Mouse (Mus musculus): ENCODE data around the gene Rrad. TPM values are rescaled to one million over a fixed set of nuclear protein-coding genes. Genes with fewer than 3 reads are reported as not detected.

The Rrad gene
- polyA plus RNA-seq, 1 experiment from 2014 or later: 417 TPM

- 74% methylated on average over 7 of the region's 7 CpGs for WGBS
- H3K9me3 ChIP-seq (ENCODE audit: control insufficient read depth, low read length): no peaks in the 10 kb centered on the region
These were observed 9.1 kb upstream of the Rrad start for GRCm38 (mm10) chr8:104640241-104640640.

GRCm38 (mm10) chr8:104638010-104638409 lies 6.9 kb upstream of the Rrad start:
- no peak for ATAC-seq (ENCODE audit: insufficient number of reproducible peaks, insufficient read depth, low FRiP score, low read depth)
- no peak overlapping the region for H3K9ac ChIP-seq (ENCODE audit: low read length)
- H3K4me1 ChIP-seq (ENCODE audit: control insufficient read depth in 2 of 2, insufficient read depth in 2 of 2, low read length in 2 of 2): peaks cover 16 to 17% of the 10 kb centered on the region in 2 experiments
- no peak overlapping the region for H3K4me2 ChIP-seq (ENCODE audit: low read length)
- no peaks in the 10 kb centered on the region for H3K9me3 ChIP-seq (ENCODE audit: control insufficient read depth, low read length)
- H3K27me3 ChIP-seq (ENCODE audit: control insufficient read depth, insufficient read depth, low read length): no peaks in the 10 kb centered on the region
- H3K27ac ChIP-seq (replicated peaks in 1 of 2; ENCODE audit: control insufficient read depth in 1 of 2, insufficient read depth in 1 of 2, low read depth in 2 of 2, low read length in 2 of 2): no peak overlapping the region
- H3K4me3 ChIP-seq (ENCODE audit: control insufficient read depth in 1 of 2, insufficient read depth in 1 of 2, low read depth in 1 of 2, low read length in 2 of 2): no peak overlapping the region
- WGBS: 93% methylated on average over 6 of the region's 6 CpGs
- H3K36me3 ChIP-seq (ENCODE audit: control insufficient read depth, insufficient read depth, low read length): peaks cover 56% of the 10 kb centered on the region

More at GRCm38 (mm10) chr8:104640241-104640640, 9.1 kb upstream of the Rrad start:
- Histone ChIP-seq H3K27ac (replicated peaks in 1 of 2; ENCODE audit: control insufficient read depth in 1 of 2, insufficient read depth in 1 of 2, low read depth in 2 of 2, low read length in 2 of 2) (peak overlapping the region in 1 of 2 experiments; percentile 74; a peak in 1 of 4 replicates), H3K4me3 (ENCODE audit: control insufficient read depth in 1 of 2, insufficient read depth in 1 of 2, low read depth in 1 of 2, low read length in 2 of 2) (peak overlapping the region; percentile 87 to 94), H3K27me3 (ENCODE audit: control insufficient read depth, insufficient read depth, low read length) (no peaks in the 10 kb centered on the region), H3K4me2 (ENCODE audit: low read length) (peak overlapping the region; percentile 86), H3K4me1 (ENCODE audit: control insufficient read depth in 2 of 2, insufficient read depth in 2 of 2, low read length in 2 of 2) (peaks cover 8 to 11% of the 10 kb centered on the region in 2 experiments), H3K36me3 (ENCODE audit: control insufficient read depth, insufficient read depth, low read length) (peaks cover 46% of the 10 kb centered on the region), H3K9ac (ENCODE audit: low read length) (peak overlapping the region; percentile 89)
- ATAC-seq (ENCODE audit: insufficient number of reproducible peaks, insufficient read depth, low FRiP score, low read depth): no peak

- Histone ChIP-seq H3K27me3 (ENCODE audit: control insufficient read depth, insufficient read depth, low read length) (no peaks in the 10 kb centered on the region), H3K9me3 (ENCODE audit: control insufficient read depth, low read length) (no peaks in the 10 kb centered on the region), H3K9ac (ENCODE audit: low read length) (no peak overlapping the region), H3K4me2 (ENCODE audit: low read length) (no peak overlapping the region), H3K36me3 (ENCODE audit: control insufficient read depth, insufficient read depth, low read length) (peaks cover 53% of the 10 kb centered on the region), H3K4me1 (ENCODE audit: control insufficient read depth in 2 of 2, insufficient read depth in 2 of 2, low read length in 2 of 2) (peaks cover 17 to 19% of the 10 kb centered on the region in 2 experiments; a peak in 3 of 4 replicates), H3K4me3 (ENCODE audit: control insufficient read depth in 1 of 2, insufficient read depth in 1 of 2, low read depth in 1 of 2, low read length in 2 of 2) (no peak overlapping the region), H3K27ac (replicated peaks in 1 of 2; ENCODE audit: control insufficient read depth in 1 of 2, insufficient read depth in 1 of 2, low read depth in 2 of 2, low read length in 2 of 2) (no peak overlapping the region)
- ATAC-seq (ENCODE audit: insufficient number of reproducible peaks, insufficient read depth, low FRiP score, low read depth): no peak
- 81% methylated on average over 3 of the region's 3 CpGs for WGBS
These were observed 4.0 kb upstream of the Rrad start for GRCm38 (mm10) chr8:104635004-104635710.

DNA sequence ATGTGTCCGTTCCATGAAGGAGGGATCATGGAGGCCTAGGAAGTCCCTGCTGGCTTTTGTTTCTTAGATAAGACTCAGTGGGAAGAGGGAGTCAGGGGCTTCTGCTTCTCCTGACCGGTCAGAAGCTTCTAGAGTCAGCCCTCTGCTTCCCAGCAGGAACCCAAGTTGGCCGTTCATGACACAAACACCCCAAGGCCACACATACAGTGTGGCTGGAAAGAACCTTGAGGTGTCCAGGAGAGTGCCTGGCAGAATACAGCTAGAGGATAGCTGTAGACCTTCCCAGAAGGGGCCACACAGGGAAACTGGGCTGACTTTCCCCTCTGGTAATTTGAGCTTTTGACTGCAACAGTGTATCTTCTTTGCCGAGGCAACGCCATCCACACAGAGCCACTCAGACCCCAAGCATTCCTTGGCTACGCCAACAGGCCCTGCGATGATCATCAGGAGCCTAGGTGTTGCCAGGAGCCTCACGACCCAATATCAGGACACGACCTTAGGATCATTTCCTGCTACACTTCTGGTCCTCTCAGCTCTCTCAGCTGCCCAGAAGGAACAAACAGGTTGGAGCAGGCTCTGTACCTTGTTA lies 2.1 kb upstream of the Rrad start:
- no peaks in the 10 kb centered on the region for H3K9me3 ChIP-seq (ENCODE audit: control insufficient read depth, low read length)
- 37% methylated on average over 9 of the region's 9 CpGs for WGBS
- 0 out of 2 replicates have a peak overlapping the region, but pooled peaks have one; percentile 18 for H3K4me2 ChIP-seq (ENCODE audit: low read length)
- H3K4me1 ChIP-seq (ENCODE audit: control insufficient read depth in 2 of 2, insufficient read depth in 2 of 2, low read length in 2 of 2): peaks cover 23 to 25% of the 10 kb centered on the region in 2 experiments
- H3K9ac ChIP-seq (ENCODE audit: low read length): peak overlapping the region; percentile 48
- H3K27me3 ChIP-seq (ENCODE audit: control insufficient read depth, insufficient read depth, low read length): no peaks in the 10 kb centered on the region
- no peak overlapping the region for H3K4me3 ChIP-seq (ENCODE audit: control insufficient read depth in 1 of 2, insufficient read depth in 1 of 2, low read depth in 1 of 2, low read length in 2 of 2)
- no peak for ATAC-seq (ENCODE audit: insufficient number of reproducible peaks, insufficient read depth, low FRiP score, low read depth)
- peak overlapping the region; percentile 52 to 73 for H3K27ac ChIP-seq (replicated peaks in 1 of 2; ENCODE audit: control insufficient read depth in 1 of 2, insufficient read depth in 1 of 2, low read depth in 2 of 2, low read length in 2 of 2)
- H3K36me3 ChIP-seq (ENCODE audit: control insufficient read depth, insufficient read depth, low read length): peaks cover 51% of the 10 kb centered on the region

DNA sequence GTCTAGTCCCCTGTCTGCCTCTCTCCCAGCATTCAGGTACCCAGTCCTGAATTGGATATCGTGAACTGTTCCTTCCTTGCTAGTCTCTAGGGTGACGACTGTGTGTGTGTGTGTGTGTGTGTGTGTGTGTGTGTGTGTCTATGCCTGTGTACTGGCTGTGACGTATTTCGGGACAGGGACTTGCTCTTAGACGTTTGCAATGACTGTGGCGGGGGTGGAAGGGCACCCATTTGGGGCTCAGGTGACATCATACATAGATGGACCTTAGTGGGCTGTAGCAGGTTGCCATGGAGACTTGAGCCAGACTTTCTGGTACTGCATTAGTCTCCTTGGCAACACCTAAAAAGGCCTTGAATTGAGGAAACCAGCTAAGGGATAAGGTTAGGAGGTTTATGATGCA lies 1.4 kb upstream of the Rrad start:
- H3K4me1 ChIP-seq (ENCODE audit: control insufficient read depth in 2 of 2, insufficient read depth in 2 of 2, low read length in 2 of 2): peaks cover 29 to 31% of the 10 kb centered on the region in 2 experiments
- H3K9ac ChIP-seq (ENCODE audit: low read length): peak overlapping the region; percentile 95
- H3K27ac ChIP-seq (replicated peaks in 1 of 2; ENCODE audit: control insufficient read depth in 1 of 2, insufficient read depth in 1 of 2, low read depth in 2 of 2, low read length in 2 of 2): peak overlapping the region; percentile 93 to 95
- WGBS: 49% methylated on average over 6 of the region's 6 CpGs
- no peaks in the 10 kb centered on the region for H3K27me3 ChIP-seq (ENCODE audit: control insufficient read depth, insufficient read depth, low read length)
- H3K9me3 ChIP-seq (ENCODE audit: control insufficient read depth, low read length): no peaks in the 10 kb centered on the region
- H3K4me2 ChIP-seq (ENCODE audit: low read length): peak overlapping the region; percentile 80
- H3K4me3 ChIP-seq (ENCODE audit: control insufficient read depth in 1 of 2, insufficient read depth in 1 of 2, low read depth in 1 of 2, low read length in 2 of 2): peak overlapping the region in 1 of 2 experiments; percentile 76; a peak in 1 of 4 replicates
- no peak for ATAC-seq (ENCODE audit: insufficient number of reproducible peaks, insufficient read depth, low FRiP score, low read depth)
- peaks cover 51% of the 10 kb centered on the region for H3K36me3 ChIP-seq (ENCODE audit: control insufficient read depth, insufficient read depth, low read length)

DNA sequence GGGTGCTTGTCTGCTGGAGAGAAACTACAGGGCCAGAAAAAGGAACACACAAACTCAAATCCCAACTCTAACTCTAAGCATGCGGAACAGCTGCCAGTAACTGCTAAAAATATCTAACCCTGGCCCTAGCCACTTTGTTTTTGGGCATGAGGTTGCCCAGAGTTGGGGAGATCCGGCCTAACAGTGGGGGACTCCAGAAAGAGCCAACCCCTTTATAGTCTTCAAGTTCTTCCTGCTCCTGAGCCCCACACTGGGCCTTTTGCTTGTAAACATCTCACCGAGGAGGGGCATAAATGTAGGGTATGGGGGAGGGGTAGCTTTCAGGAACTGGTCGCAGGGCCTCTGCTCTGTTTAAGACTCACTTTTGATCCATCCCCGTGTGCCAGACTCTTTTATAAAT lies 848 bp upstream of the Rrad start:
- ATAC-seq (ENCODE audit: insufficient number of reproducible peaks, insufficient read depth, low FRiP score, low read depth): no peak
- H3K36me3 ChIP-seq (ENCODE audit: control insufficient read depth, insufficient read depth, low read length): peaks cover 48% of the 10 kb centered on the region
- H3K4me3 ChIP-seq (ENCODE audit: control insufficient read depth in 1 of 2, insufficient read depth in 1 of 2, low read depth in 1 of 2, low read length in 2 of 2): peak overlapping the region; percentile 45 to 76
- H3K27me3 ChIP-seq (ENCODE audit: control insufficient read depth, insufficient read depth, low read length): no peaks in the 10 kb centered on the region
- H3K4me1 ChIP-seq (ENCODE audit: control insufficient read depth in 2 of 2, insufficient read depth in 2 of 2, low read length in 2 of 2): peaks cover 30 to 34% of the 10 kb centered on the region in 2 experiments
- H3K9me3 ChIP-seq (ENCODE audit: control insufficient read depth, low read length): no peaks in the 10 kb centered on the region
- WGBS: 14% methylated on average over 5 of the region's 5 CpGs
- H3K9ac ChIP-seq (ENCODE audit: low read length): peak overlapping the region; percentile 95
- H3K4me2 ChIP-seq (ENCODE audit: low read length): peak overlapping the region; percentile 80
- peak overlapping the region; percentile 93 to 95 for H3K27ac ChIP-seq (replicated peaks in 1 of 2; ENCODE audit: control insufficient read depth in 1 of 2, insufficient read depth in 1 of 2, low read depth in 2 of 2, low read length in 2 of 2)

DNA sequence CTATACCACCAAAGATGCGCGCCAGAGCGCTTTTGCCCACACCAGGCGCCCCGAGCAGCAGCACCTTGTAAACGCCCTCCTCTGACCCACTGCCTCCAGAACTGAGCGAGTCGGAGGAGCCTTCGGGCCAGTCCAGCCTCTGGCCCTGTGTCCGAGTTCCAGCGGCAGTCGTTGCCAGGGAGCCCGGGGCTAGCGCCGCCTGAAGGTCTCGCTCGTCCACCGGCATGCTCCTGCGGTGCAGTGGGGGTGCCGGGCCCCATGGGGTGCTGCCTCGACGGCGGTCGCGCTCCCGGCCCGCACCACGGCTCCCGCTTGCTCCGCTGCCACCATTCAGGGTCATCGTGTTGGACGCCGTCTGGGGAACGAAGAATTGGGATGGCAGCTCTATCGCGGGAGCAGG lies 553 bp downstream of the Rrad start:
- 2% methylated on average over 36 of the region's 36 CpGs for WGBS
- H3K4me1 ChIP-seq (ENCODE audit: control insufficient read depth in 2 of 2, insufficient read depth in 2 of 2, low read length in 2 of 2): peaks cover 30 to 34% of the 10 kb centered on the region in 2 experiments
- H3K9me3 ChIP-seq (ENCODE audit: control insufficient read depth, low read length): no peaks in the 10 kb centered on the region
- no peaks in the 10 kb centered on the region for H3K27me3 ChIP-seq (ENCODE audit: control insufficient read depth, insufficient read depth, low read length)
- H3K9ac ChIP-seq (ENCODE audit: low read length): peak overlapping the region; percentile 95
- peak overlapping the region; percentile 80 for H3K4me2 ChIP-seq (ENCODE audit: low read length)
- 0 out of 2 replicates have a peak, but pooled peaks have one; percentile 11 for ATAC-seq (ENCODE audit: insufficient number of reproducible peaks, insufficient read depth, low FRiP score, low read depth)
- H3K36me3 ChIP-seq (ENCODE audit: control insufficient read depth, insufficient read depth, low read length): peaks cover 39% of the 10 kb centered on the region
- peak overlapping the region; percentile 93 to 98 for H3K27ac ChIP-seq (replicated peaks in 1 of 2; ENCODE audit: control insufficient read depth in 1 of 2, insufficient read depth in 1 of 2, low read depth in 2 of 2, low read length in 2 of 2)
- peak overlapping the region; percentile 76 to 97 for H3K4me3 ChIP-seq (ENCODE audit: control insufficient read depth in 1 of 2, insufficient read depth in 1 of 2, low read depth in 1 of 2, low read length in 2 of 2)
